Mouse (Mus musculus) lung, postnatal 36 days (tissue): ENCODE measurements at regions not wholly inside any gene's neighbourhood (a gene's known extent, or its start where the extent isn't known, plus 50 kb on each side); places are given as distances from the start of the nearest gene placed in this dataset.

Source experiments
- DNase-seq: peaks from one replicate; pipeline ENCODE4 v3.0.0; 2022; ENCODE audit warnings: mixed read lengths

DNA sequence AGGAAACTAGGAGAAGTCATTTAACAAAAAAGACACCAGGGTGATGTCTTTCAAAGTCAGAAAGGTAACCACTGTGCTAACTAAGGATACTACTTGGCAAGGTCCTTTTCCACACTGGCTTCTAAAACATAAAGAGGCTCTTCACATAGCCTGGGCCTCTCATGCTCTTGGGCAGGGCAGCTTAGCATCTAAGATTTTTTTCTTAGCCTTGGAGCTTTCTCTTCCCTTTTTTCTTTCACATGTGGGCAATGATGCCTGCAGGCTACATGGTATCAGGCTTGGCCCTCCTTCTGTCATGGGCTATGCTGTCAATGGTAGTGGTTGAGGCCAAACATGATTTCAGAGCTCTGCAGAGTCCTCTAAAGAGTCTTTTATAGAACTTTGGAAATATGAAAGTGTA, 60.6 kb downstream of the Serpinb6d start:
- DNase-seq, result no peak

DNA sequence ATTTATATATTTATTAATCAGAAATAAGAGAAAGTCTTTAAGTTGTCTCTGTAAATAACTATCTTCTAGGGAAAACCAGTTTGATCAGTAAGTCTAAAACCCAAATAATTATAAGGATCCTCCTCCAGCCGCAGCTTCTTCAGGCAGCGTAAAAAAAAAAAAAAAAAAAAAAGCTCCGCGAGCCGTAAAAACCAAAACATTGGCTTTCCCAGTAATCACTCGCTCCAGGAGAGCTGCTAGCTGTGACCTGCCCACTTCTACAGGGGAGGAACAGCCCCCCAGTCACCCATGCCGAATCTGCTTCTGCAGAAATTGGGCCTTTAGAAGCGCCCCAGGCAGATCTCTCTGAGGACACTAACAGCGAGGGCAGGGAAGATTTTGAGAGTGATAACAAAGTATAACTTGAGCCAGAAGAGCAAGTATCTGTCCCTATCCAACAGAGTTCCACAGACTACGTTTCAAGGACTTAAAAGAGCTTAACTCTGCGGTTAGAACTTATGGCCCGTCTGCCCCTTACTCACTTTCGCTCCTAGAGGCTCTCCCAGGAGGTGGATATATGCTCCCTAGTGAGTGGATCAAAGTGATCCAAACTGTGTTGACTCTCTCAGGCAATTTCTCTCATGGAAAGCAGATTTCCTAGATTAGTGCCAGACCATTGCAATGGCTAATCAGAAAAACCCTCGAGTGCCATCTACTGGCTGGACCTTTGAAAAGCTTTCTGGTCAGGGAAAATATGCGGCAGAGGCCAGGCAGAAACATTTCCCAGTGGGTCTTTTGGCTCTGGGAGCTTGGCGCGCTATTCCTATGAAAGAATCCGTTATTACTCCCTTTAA, 80.7 kb downstream of the Serpinb6e start:
- peak; percentile 85 for DNase-seq

DNA sequence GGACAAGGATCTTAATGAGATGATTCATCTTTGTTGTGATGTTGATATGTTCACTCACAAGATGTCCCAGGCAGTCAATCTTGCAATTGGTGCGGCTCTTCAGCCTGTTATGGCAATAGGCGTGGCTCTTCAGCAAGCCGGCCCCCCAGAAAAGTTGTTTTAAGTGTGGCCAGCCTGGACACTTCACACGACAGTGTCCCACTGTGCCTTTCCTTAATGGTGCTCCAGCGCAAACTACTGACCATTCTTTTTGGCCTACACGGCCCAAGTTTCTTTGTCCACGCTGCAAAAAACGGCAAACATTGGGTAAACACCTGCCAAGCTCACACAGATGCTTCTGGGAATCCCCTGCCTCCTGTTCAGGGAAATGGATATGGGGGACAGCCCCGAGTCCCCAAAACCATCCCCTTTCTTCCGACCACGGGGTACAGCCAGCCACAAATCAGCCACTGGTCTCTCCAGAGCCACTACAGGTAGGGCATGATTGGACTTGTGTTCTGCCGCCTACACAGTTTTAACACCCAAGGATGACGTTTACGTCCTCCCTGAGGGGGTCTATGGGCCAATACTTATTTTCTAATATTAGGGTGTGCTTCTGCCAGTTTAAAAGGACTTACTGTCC, 79.8 kb downstream of the Serpinb6e start:
- no peak for DNase-seq
